In genomic region chr4:35884946-35885460, GRCm38 (mm10) we compare ENCODE assay signal across 8 mouse cellular contexts.
DNase-seq lines count a peak whose midpoint lies in the region.

No protein-coding gene starts in this region.

- intact Hi-C loops in left cerebral cortex, postnatal 4 days (cut with DNase I), result no loop called here
- intact Hi-C loops in left cerebral cortex, postnatal 25 days (cut with DNase I), result no loop called here

- DNase-seq in adrenal gland, adult 2 months, result peak; percentile 2
- no peak for DNase-seq in adrenal gland, postnatal 4 days (ENCODE audit: low spot score in 2 of 2)
- DNase-seq in left cerebral cortex, postnatal 4 days, result peak; percentile 11
- DNase-seq in left cerebral cortex, postnatal 25 days (ENCODE audit: low spot score in 2 of 2), result no peak
- DNase-seq in Muller cell, postnatal 12 days (ENCODE audit: inconsistent ontology term), result peak; percentile 19
- DNase-seq in forelimb bud, embryonic 11.5 days (ENCODE audit: low read depth, low spot score), result peak; percentile 49
- no peak for DNase-seq in cerebellum, postnatal 36 days
- DNase-seq in urinary bladder, adult 2 months (ENCODE audit: low spot score), result no peak

Comparison
In these comparisons a context has a peak if more than half of its experiments do, and no peak if none do; other contexts are left out.
1. DNase-seq: peak in adrenal gland, adult 2 months (single experiment), left cerebral cortex, postnatal 4 days (single experiment), Muller cell, postnatal 12 days (single experiment) and forelimb bud, embryonic 11.5 days (single experiment); none in adrenal gland, postnatal 4 days (0 of 2), left cerebral cortex, postnatal 25 days (0 of 2), cerebellum, postnatal 36 days (0 of 2) and urinary bladder, adult 2 months (single experiment).